Mouse (Mus musculus) stomach, embryonic 14.5 days (tissue): ENCODE results near the gene Otx1. TPM values are rescaled to one million over a fixed set of nuclear protein-coding genes. Genes with fewer than 3 reads are reported as not detected.

Experiments used
- ATAC-seq: fragments of 200-750 bp; cut with Nextera tagmentation; 2 replicates; pipeline ENCODE4 v1.8.0; 2017; ENCODE audit warnings: low read depth, moderate TSS enrichment; ENCODE audit not compliant: insufficient number of reproducible peaks, insufficient read depth, low FRiP score
- H3K27ac ChIP-seq: fragments of 300-500 bp; sonication (generic); 2 replicates; pipeline ENCODE4 v1.5.1; 2014; ENCODE audit warnings: mild to moderate bottlenecking, low read length, moderate library complexity, mixed read lengths
- H3K27me3 ChIP-seq: fragments of 300-500 bp; sonication (generic); 2 replicates; pipeline ENCODE4 v1.6.1; 2014; ENCODE audit warnings: low read length, control low read depth, mixed read lengths; ENCODE audit not compliant: control insufficient read depth, insufficient read depth
- H3K36me3 ChIP-seq: fragments of 300-500 bp; sonication (generic); 2 replicates; pipeline ENCODE4 v1.6.1; 2014; ENCODE audit warnings: mild to moderate bottlenecking, control low read depth, low read length, moderate library complexity, mixed read lengths; ENCODE audit not compliant: control insufficient read depth, insufficient read depth
- H3K4me1 ChIP-seq: fragments of 300-500 bp; sonication (generic); 2 replicates; pipeline ENCODE4 v1.6.1; 2014; ENCODE audit warnings: low read length, control low read depth, mixed read lengths; ENCODE audit not compliant: control insufficient read depth, insufficient read depth
- H3K4me2 ChIP-seq: fragments of 300-500 bp; sonication (generic); replicated peaks from 2 replicates; pipeline ENCODE4 v1.6.1; 2014; ENCODE audit warnings: low read depth, low read length, control low read depth
- H3K4me3 ChIP-seq: fragments of 300-500 bp; sonication (generic); 2 replicates; pipeline ENCODE4 v1.5.1; 2014; ENCODE audit warnings: low read depth, low read length, control low read depth
- H3K9ac ChIP-seq: fragments of 300-500 bp; sonication (generic); replicated peaks from 2 replicates; pipeline ENCODE4 v1.6.1; 2014; ENCODE audit warnings: low read depth, mild to moderate bottlenecking, control low read depth, low read length, moderate library complexity, mixed read lengths
- H3K9me3 ChIP-seq: fragments of 300-500 bp; sonication (generic); 2 replicates; pipeline ENCODE4 v1.6.1; 2016; ENCODE audit warnings: low read depth, low read length, control low read depth; ENCODE audit not compliant: control insufficient read depth
- WGBS: fragments of 180-500 bp; shearing (Covaris S2); extraction: QIAGEN DNeasy Blood & Tissue Kit; methylation state at CpG from one replicate; pipeline ENCODE4 v1.1.7; 2014; 5-methylcytosine and 5-hydroxymethylcytosine counted together
- polyA plus RNA-seq: library from polyadenylated mRNA; unstranded; fragments of >200 nt; fragmentation: Nextera tagmentation; extraction: Ambion mirVana; gene quantifications from 2 replicates; pipeline ENCODE4 v1.2.1, GENCODE M21; 2014

The Otx1 gene
- 0.09 and 0.17 TPM in 2 replicates for polyA plus RNA-seq

DNA sequence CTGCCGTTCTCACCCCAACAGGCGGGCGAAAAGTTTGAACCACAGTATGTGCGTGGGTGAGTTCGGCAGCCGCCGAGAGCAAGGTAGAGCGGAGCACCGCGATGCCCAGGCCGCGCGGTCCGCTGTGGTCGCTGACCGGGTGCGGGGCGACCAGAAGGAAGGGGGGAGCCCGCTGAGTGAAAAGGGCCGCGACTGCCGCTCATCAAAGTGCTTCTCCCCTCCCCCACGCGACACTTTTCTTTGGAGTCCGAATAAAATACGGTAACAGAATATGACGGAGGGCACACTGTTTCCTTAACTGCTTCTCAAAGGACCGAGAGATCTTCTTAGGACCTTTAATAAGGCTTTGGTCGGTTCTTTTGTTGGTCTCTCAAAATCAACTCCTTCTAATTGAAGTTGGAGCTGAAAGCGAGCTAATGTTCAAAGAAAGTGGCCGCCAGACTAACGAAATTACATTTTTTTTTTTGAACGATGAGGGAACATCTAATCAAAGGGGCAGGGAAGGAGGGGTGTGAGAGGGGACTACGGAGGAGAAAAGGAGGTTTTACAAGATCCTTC lies at the start of gene Otx1:
Gene Otx1 (minus strand): TSS at position 115 of the 558 bp plus-strand sequence.
- peaks cover 65% of the 10 kb centered on the region for H3K27me3 ChIP-seq
- H3K4me1 ChIP-seq: peaks cover 8% of the 10 kb centered on the region; the same call in 1 of the 2 replicates

GRCm38 (mm10) chr11:22050864-22051263 lies 48.2 kb upstream of the Otx1 start:
- ATAC-seq: no peak
- Histone ChIP-seq H3K9me3 (no peaks in the 10 kb centered on the region), H3K27ac (no peak overlapping the region), H3K4me3 (no peak overlapping the region), H3K27me3 (no peaks in the 10 kb centered on the region), H3K4me1 (no peaks in the 10 kb centered on the region), H3K4me2 (no peak overlapping the region), H3K36me3 (no peaks in the 10 kb centered on the region; the same call in 1 of the 2 replicates), H3K9ac (no peak overlapping the region)
- 67% methylated on average over 7 of the region's 7 CpGs for WGBS

More for the DNA sequence above, at the start of gene Otx1:
- no peak for ATAC-seq
- Histone ChIP-seq H3K4me2 (peak within 1 kb of the TSS; percentile 66), H3K36me3 (no peaks in the 10 kb centered on the region), H3K9me3 (no peaks in the 10 kb centered on the region), H3K9ac (0 out of 2 replicates have a peak within 1 kb of the TSS, but pooled peaks have one; percentile 6), H3K27ac (no peak within 1 kb of the TSS), H3K4me3 (peak within 1 kb of the TSS; percentile 43)
- WGBS: under 1% methylated on average over 34 of the region's 34 CpGs

DNA sequence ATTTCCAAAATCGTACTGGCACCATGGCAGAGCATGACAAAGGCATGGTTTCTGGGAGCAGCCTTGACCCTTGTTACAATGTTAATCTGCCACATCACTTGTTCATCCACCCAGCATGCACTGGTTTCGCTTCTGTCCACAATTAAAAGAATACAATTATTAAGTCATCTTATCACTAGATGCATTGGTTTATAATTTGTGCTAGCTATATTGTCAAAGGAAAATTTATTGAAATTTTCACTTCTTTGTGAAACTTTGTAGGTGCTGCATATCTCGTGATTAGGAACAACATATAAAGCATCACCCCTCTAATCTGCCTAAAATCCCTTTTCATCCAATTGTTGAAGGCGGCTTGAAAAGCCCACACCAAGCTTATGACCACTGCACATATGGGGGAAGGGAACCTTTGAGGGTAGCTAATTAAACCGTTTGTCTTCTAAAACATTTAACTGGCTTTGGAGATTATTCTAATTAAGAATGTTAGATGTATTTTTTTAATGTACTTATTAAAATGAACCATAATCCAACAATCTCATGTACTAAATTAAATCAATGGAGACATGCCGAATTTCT lies 37.2 kb upstream of the Otx1 start:
- no peak for ATAC-seq
- 84% methylated on average over 6 of the region's 6 CpGs for WGBS
- no peak overlapping the region for H3K4me2 ChIP-seq

DNA sequence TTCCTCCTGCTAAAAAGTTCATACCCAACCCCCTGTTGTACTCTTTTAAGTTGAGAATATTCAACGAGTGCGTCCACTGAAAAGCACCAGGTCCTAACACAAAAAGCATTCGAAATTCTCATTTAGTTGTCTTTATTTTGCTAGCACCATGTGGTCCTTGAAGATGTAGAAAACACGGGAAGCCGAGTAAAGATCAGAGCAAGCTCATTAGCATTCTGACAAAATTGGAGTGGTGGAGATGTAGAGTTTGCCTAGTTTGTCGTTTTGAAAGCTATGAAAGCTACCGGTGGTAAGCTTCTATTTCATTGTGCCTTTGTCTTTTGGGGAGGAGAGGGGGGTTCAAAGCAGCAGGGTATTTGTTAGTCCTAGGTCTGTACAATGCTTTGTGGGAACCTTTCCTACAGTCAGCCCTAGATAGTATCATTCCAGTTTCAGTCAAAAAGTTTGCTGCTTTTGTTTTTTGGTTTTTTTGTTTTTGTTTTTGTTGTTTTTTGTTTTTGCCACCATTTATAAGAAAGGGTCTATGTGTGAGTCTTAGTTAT lies 31.9 kb upstream of the Otx1 start:
- Histone ChIP-seq H3K27me3 (no peaks in the 10 kb centered on the region), H3K27ac (no peak overlapping the region), H3K4me2 (no peak overlapping the region), H3K36me3 (no peaks in the 10 kb centered on the region), H3K9me3 (no peaks in the 10 kb centered on the region), H3K9ac (no peak overlapping the region), H3K4me1 (no peaks in the 10 kb centered on the region), H3K4me3 (no peak overlapping the region)
- 62% methylated on average over 7 of the region's 7 CpGs for WGBS
- no peak for ATAC-seq

More for the DNA sequence above, 37.2 kb upstream of the Otx1 start:
- no peaks in the 10 kb centered on the region for H3K9me3 ChIP-seq
- H3K27me3 ChIP-seq: no peaks in the 10 kb centered on the region
- no peak overlapping the region for H3K9ac ChIP-seq
- no peak overlapping the region for H3K4me3 ChIP-seq
- H3K27ac ChIP-seq: no peak overlapping the region
- H3K4me1 ChIP-seq: no peaks in the 10 kb centered on the region
- H3K36me3 ChIP-seq: no peaks in the 10 kb centered on the region

GRCm38 (mm10) chr11:22033582-22033981 lies 30.9 kb upstream of the Otx1 start:
- Histone ChIP-seq H3K4me3 (no peak overlapping the region), H3K27ac (no peak overlapping the region), H3K9ac (no peak overlapping the region), H3K4me1 (no peaks in the 10 kb centered on the region), H3K9me3 (no peaks in the 10 kb centered on the region), H3K4me2 (no peak overlapping the region), H3K36me3 (no peaks in the 10 kb centered on the region), H3K27me3 (no peaks in the 10 kb centered on the region)
- 90% methylated on average over 3 of the region's 3 CpGs for WGBS
- no peak for ATAC-seq

DNA sequence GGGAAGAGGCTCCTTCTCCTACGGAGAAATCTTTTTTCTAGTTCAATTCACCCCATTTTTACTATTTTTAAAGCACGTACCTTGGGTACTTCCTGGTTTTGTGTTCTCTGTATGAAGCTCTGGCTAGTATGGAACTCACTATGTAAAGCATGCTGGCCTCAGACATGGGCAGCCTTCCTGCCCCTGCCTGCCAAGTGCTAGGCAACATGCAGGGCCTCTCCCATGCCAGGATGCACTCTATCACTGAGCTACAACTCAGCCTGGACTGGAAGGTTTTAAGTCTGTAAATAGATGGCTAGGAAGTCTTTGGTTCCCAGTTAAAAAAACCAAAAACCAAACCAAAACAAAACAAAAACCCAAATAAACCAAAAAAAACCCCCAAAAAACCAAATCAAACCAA lies 17.9 kb upstream of the Otx1 start:
- no peaks in the 10 kb centered on the region for H3K27me3 ChIP-seq
- no peak overlapping the region for H3K4me2 ChIP-seq
- no peaks in the 10 kb centered on the region for H3K4me1 ChIP-seq
- no peaks in the 10 kb centered on the region for H3K9me3 ChIP-seq
- no peak overlapping the region for H3K4me3 ChIP-seq
- H3K27ac ChIP-seq: no peak overlapping the region
- no peaks in the 10 kb centered on the region for H3K36me3 ChIP-seq
- no peak for ATAC-seq
- no peak overlapping the region for H3K9ac ChIP-seq
- WGBS: 86% methylated on average over 2 of the region's 2 CpGs

DNA sequence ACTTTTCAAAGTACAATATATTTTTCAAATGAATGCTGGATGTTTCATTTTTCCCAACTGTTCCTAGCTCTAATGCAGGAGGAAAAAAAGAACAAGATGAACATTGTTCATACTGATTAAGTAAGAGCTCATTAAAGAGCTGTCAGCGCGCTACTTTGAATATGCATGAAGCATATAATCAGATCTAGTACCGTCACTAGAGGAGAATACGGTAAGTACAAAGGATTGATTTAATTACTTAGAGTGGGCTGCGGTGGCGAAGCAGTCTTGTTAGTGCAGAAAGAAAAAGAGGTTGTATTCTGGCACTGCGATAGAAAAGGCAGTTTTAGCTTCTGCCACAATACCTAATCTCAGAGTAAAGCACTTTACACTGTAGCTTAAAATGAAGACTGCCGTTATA lies 14.7 kb upstream of the Otx1 start:
- Histone ChIP-seq H3K27ac (no peak overlapping the region), H3K9ac (no peak overlapping the region), H3K27me3 (no peaks in the 10 kb centered on the region), H3K4me1 (no peaks in the 10 kb centered on the region), H3K9me3 (no peaks in the 10 kb centered on the region), H3K4me3 (no peak overlapping the region), H3K4me2 (no peak overlapping the region), H3K36me3 (no peaks in the 10 kb centered on the region)
- ATAC-seq: no peak
- 81% methylated on average over 8 of the region's 8 CpGs for WGBS

GRCm38 (mm10) chr11:22016341-22016740 lies 13.6 kb upstream of the Otx1 start:
- no peak overlapping the region for H3K4me3 ChIP-seq
- H3K4me2 ChIP-seq: no peak overlapping the region
- no peaks in the 10 kb centered on the region for H3K4me1 ChIP-seq
- WGBS: 86% methylated on average over 3 of the region's 3 CpGs
- no peaks in the 10 kb centered on the region for H3K27me3 ChIP-seq
- H3K9me3 ChIP-seq: no peaks in the 10 kb centered on the region
- no peak overlapping the region for H3K9ac ChIP-seq
- H3K36me3 ChIP-seq: no peaks in the 10 kb centered on the region
- H3K27ac ChIP-seq: no peak overlapping the region
- ATAC-seq: no peak
